Mouse (Mus musculus): ENCODE data around the gene St6gal2.

DNA sequence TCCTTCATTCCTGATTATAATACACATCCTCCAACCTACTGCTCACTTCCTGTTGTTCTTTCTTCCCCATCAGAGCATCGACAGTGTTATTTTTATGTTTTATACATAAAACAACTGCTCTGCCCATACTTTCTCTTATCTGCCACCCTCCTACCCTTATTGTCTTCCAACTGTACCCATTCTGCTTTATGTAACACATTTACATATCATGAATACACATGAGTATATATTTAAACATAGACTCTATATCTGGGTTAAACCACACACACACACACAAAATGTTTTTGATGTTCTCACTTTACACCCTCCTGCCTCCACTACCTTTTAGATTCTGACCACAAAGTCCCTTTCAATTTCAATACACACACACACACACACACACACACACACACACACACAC is 103.3 kb downstream of the St6gal2 start:
- TF ChIP-seq POLR2A (IDR thresholded peaks at IDR 0.05; ENCODE audit: extremely low read depth, insufficient read depth, low read length): no peak
- TF ChIP-seq CTCF (IDR thresholded peaks at IDR 0.05; ENCODE audit: low read depth, low read length): no peak
